Mouse (Mus musculus) adrenal gland, adult 2 months (tissue): Measurements from ENCODE around the gene 4930442H23Rik. TPM values are rescaled to one million over a fixed set of nuclear protein-coding genes. Genes with fewer than 3 reads are reported as not detected.
"Not testable (repeated sequence)": the region's sequence is repeated elsewhere in the genome, so short reads cannot be mapped to it uniquely, and the experiment has no call there.

ENCODE experiments used
- DNase-seq: peaks from one replicate; pipeline ENCODE4 v3.0.0; 2021
- long read RNA-seq: library from polyadenylated mRNA; stranded (forward); transcript quantifications from one replicate; pipeline ENCODE4 v2.0.0, GENCODE M21; 2021
- polyA plus RNA-seq: library from polyadenylated mRNA; depleted of rRNA; stranded (reverse); fragments of >200 nt; gene quantifications from 2 replicates; pipeline ENCODE4 v1.2.3, GENCODE M21; 2012; rRNA removed
- total RNA-seq, 2 experiments: library from RNA; stranded (reverse); gene quantifications; 2 replicates each; pipeline ENCODE4 v1.2.3; 2021

Gene 4930442H23Rik
- total RNA-seq (not detected), polyA plus RNA-seq (0.12 TPM in 1 of 2 replicates, not detected in the other)
- long read RNA-seq: 0 reads

GRCm38 (mm10) chr10:81183805-81184204 is at the start of gene 4930442H23Rik:
TSS of gene 4930442H23Rik (minus strand) at chr10:81183849.
- no peak for DNase-seq

DNA sequence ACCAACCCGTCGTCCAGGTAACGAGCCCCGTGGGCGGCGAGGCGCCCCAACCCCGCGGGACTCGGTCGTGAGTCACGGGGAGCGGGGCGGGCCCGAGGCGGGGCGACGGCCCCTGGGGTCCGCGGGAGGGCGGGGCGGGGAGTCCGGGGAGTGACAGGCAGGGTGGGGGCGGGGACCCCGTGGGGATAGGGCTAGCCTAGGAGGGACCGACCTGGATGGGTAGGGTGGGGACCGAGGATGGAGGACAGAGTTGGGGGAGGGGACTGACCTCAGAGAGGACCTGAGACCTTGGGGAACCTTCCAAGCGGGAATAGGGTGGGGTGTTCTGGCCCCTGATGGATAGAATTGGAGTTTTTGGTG is 49.6 kb upstream of the 4930442H23Rik start:
- no peak for DNase-seq

DNA sequence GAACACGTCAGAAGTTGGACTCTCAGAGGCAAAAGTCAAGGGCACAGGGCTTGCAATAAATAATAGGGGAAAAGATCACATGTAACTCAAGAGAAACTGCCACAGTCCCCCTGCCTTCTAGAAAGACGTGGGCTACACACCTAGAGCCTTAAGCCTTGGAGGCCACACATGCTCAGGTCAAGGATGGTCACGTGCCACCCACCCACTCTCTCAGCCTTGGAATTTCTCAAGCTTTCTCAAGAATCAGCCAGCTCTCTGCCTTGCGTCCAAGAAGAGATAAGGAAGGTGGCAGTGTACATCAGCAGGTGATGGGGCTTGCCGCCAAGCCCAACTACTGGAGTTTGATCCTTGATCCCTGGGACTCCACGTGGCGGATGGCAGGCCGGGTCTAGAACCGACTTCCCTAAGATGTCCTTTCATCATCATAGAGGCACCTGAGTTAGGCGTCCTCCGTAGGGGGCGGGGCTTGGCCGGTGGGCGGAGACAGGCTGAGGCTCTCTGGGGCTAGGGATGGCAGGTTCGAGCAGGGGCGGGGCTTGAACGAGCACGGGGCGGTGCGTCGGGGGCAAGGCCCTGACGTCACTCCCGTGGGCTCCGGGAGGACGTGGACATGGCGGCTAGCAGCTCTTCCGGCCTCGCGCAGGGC is 49.1 kb upstream of the 4930442H23Rik start, which contains the start of gene Zfr2:
Gene Zfr2 (plus strand): TSS at position 576 of the 646 bp plus-strand sequence.
- DNase-seq: peak; percentile 95

DNA sequence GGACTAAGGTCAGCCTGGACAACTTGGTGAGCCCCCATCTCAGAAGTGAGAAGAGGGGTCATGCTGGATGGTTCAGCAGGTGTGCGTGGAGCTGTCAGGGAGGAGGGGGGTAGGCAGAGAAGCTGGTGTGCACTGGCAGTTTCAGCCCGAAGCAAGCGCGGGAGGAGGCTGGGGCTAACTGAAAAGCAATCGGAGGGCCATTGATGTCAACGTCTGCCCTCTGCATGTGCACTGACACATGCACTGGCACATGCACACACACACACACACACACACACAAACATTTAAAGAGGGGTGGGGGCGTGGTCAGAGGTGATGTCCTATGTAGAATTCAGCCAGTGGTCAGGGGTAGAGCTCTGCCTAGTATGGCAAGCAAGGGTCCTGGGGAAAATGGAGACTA is 47.8 kb upstream of the 4930442H23Rik start:
- DNase-seq: no peak

- DNase-seq: no peak
Observed at GRCm38 (mm10) chr10:81230438-81231332, 47.0 kb upstream of the 4930442H23Rik start, which contains the start of gene Atcay. TSS of gene Atcay (minus strand) at chr10:81230833.

- no peak for DNase-seq
Observed at GRCm38 (mm10) chr10:81229735-81230437, 46.2 kb upstream of the 4930442H23Rik start.

GRCm38 (mm10) chr10:81223731-81224130 is 40.1 kb upstream of the 4930442H23Rik start:
- DNase-seq: not testable (repeated sequence)

DNA sequence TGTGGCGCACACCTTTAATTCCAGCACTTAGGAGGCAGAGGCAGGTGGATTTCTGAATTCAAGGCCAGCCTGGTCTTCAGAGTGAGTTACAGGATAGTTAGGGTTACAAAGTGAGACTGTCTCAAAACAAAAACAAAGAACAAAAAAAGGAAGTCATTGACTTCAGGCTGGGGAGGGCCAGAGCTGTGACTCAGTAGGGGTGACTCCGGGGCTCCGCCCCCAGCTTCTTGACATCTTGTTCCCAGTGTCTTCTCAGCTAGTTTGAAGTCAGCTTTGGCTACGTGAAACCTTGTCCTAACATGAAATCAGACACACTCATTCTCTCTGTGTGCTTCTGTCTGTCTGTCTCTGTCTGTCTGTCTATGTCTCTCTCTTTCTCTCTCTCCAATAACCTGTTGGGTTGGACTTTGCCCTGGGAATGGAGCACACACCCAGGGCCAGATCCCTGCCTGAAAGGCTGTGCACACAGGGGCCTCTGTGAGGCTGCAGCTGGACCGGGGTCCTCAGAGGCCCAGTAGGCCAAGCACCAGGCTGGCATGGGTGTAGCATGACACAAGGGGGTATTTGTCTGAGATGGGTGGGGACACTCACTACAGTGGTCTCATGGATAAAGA is 37.9 kb upstream of the 4930442H23Rik start:
- DNase-seq: no peak

GRCm38 (mm10) chr10:81217964-81218363 is 34.3 kb upstream of the 4930442H23Rik start:
- peak; percentile 65 for DNase-seq

GRCm38 (mm10) chr10:81217267-81217666 is 33.6 kb upstream of the 4930442H23Rik start:
- not testable (repeated sequence) for DNase-seq

GRCm38 (mm10) chr10:81216810-81217209 is 33.2 kb upstream of the 4930442H23Rik start:
- DNase-seq: no peak

GRCm38 (mm10) chr10:81216260-81216659 is 32.6 kb upstream of the 4930442H23Rik start:
- no peak for DNase-seq

GRCm38 (mm10) chr10:81210154-81210553 is 26.5 kb upstream of the 4930442H23Rik start:
- DNase-seq: no peak

GRCm38 (mm10) chr10:81204137-81204536 is 20.5 kb upstream of the 4930442H23Rik start:
- DNase-seq: no peak

GRCm38 (mm10) chr10:81202978-81203720 is 19.5 kb upstream of the 4930442H23Rik start:
- DNase-seq: no peak

GRCm38 (mm10) chr10:81201807-81202758 is 18.4 kb upstream of the 4930442H23Rik start, which contains the start of gene Nmrk2:
TSS of gene Nmrk2 (minus strand) at chr10:81202051.
- no peak for DNase-seq

- DNase-seq: no peak
Observed at GRCm38 (mm10) chr10:81200605-81201287, 17.1 kb upstream of the 4930442H23Rik start.

DNA sequence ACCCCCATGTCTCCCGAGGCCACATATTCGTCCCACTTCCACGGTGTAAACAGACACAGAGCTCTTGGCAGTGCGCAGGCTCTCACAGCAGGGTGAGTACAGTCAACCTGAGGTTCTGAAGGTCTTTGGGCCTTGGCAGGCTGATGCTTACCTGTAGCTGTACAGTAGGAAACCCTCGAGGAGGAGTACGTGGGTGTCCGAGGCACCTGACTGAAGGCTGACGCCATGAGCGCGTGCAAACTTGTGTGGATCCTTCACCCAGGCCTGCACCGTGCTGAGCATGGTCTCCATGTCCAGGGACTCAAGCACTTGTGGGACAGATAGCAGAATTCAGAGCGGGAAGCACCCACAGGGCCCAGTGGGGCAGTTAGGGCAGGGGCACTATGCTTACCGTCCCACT is 16.5 kb upstream of the 4930442H23Rik start:
- no peak for DNase-seq

DNA sequence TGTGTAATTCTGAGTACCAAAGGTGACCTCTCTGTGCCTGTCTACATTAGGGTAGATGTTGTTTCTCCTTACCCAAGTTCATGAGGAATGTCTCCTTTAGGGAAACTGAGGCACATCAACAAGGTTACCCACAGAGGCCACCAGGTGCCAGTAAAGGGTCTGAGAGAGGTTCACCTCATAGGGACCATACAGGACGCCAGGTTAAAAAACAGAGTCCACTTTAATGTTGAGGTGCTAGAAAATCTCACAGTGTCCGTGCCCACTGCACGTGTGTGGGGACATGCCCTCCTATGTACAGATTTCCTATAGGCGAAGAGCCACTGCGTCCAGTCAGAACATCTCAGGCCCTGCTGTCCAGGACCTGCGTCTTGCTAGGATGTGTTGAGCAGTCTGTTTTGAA is 15.3 kb upstream of the 4930442H23Rik start:
- no peak for DNase-seq
